Mouse (Mus musculus) limb, embryonic 14.5 days (tissue): ENCODE data around the gene Prkar1b. TPM values are rescaled to one million over a fixed set of nuclear protein-coding genes. Genes with fewer than 3 reads are reported as not detected.

Source experiments
- ATAC-seq: fragments of 200-750 bp; cut with Nextera tagmentation; 2 replicates; pipeline ENCODE4 v1.8.0; 2017; ENCODE audit warnings: low read depth, moderate number of reproducible peaks, moderate TSS enrichment; ENCODE audit not compliant: low FRiP score
- DNase-seq: peaks from one replicate; pipeline ENCODE4 v3.0.0-alpha.2; 2015; ENCODE audit warnings: low spot score
- H3K27ac ChIP-seq: fragments of 300-500 bp; sonication (generic); replicated peaks from 2 replicates; pipeline ENCODE4 v1.5.1; 2014; ENCODE audit warnings: low read depth, mild to moderate bottlenecking, low read length, moderate library complexity, mixed read lengths
- H3K27me3 ChIP-seq: fragments of 300-500 bp; sonication (generic); 2 replicates; pipeline ENCODE4 v1.6.1; 2014; ENCODE audit warnings: low read length, mixed read lengths; ENCODE audit not compliant: control insufficient read depth, insufficient read depth
- H3K36me3 ChIP-seq: fragments of 300-500 bp; sonication (generic); 2 replicates; pipeline ENCODE4 v1.6.1; 2014; ENCODE audit warnings: mild to moderate bottlenecking, low read length, moderate library complexity, mixed read lengths; ENCODE audit not compliant: control insufficient read depth, insufficient read depth
- H3K4me1 ChIP-seq: fragments of 300-500 bp; sonication (generic); 2 replicates; pipeline ENCODE4 v1.6.1; 2014; ENCODE audit warnings: antibody characterized with exemption, low read length, mixed read lengths; ENCODE audit not compliant: control insufficient read depth, insufficient read depth
- H3K4me2 ChIP-seq: fragments of 300-500 bp; sonication (generic); replicated peaks from 2 replicates; pipeline ENCODE4 v1.6.1; 2014; ENCODE audit warnings: low read depth, mild to moderate bottlenecking, low read length, moderate library complexity; ENCODE audit not compliant: severe bottlenecking
- H3K4me3 ChIP-seq: fragments of 300-500 bp; sonication (generic); replicated peaks from 2 replicates; pipeline ENCODE4 v1.5.1; 2014; ENCODE audit warnings: low read length
- H3K9ac ChIP-seq: fragments of 300-500 bp; sonication (generic); 2 replicates; pipeline ENCODE4 v1.6.1; 2014; ENCODE audit warnings: mild to moderate bottlenecking, low read depth, low read length, moderate library complexity; ENCODE audit not compliant: severe bottlenecking
- H3K9me3 ChIP-seq: fragments of 300-500 bp; sonication (generic); 2 replicates; pipeline ENCODE4 v1.6.1; 2016; ENCODE audit warnings: low read length; ENCODE audit not compliant: control insufficient read depth
- POLR2A ChIP-seq: fragments of 200-500 bp; IDR thresholded peaks from 2 replicates; pipeline ENCODE4 v1.8.0; 2012; ENCODE audit warnings: inconsistent platforms, mild to moderate bottlenecking, moderate library complexity, borderline replicate concordance; ENCODE audit not compliant: insufficient read depth, insufficient read length; ENCODE audit errors: extremely low read depth
- WGBS: fragments of 180-500 bp; shearing (Covaris S2); extraction: QIAGEN DNeasy Blood & Tissue Kit; methylation state at CpG from one replicate; pipeline ENCODE4 v1.1.7; 2014; 5-methylcytosine and 5-hydroxymethylcytosine counted together
- polyA plus RNA-seq, 2 experiments: library from polyadenylated mRNA; depleted of rRNA in 1 of 2; stranded (reverse) in 1 of 2; unstranded in 1 of 2; fragments of >200 nt; fragmentation: Nextera tagmentation in 1 of 2; extraction: Ambion mirVana in 1 of 2; gene quantifications; 2 replicates each; pipeline versions ENCODE4 v1.2.1 to v1.2.3; 2012 to 2014

Prkar1b gene
- polyA plus RNA-seq, 2 experiments, result 15.8 to 19.2 TPM

DNA sequence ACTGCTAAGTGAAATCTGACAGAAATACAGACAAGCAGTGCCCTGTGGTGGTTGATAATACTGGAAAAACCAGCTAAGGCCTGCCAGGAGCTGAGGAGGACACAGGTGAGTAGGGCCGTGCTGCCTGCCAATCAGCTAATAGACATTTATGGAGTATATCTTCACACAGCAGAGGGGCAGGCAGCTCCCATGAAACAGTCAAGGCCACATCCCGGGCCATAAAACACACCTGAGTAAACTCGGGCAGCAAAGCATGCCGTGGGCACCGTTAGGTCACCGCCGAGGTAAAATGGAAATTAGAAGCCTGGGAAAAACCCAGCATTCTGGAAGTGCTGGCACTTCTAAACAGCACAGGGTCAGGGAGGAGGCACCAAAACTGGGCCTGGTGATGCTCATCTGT, 75.8 kb downstream of the Prkar1b start:
- no peaks in the 10 kb centered on the region for H3K27me3 ChIP-seq
- H3K4me1 ChIP-seq, result peaks cover 29% of the 10 kb centered on the region
- H3K36me3 ChIP-seq, result no peaks in the 10 kb centered on the region
- DNase-seq (no peak), ATAC-seq (no peak)
- no peaks in the 10 kb centered on the region for H3K9me3 ChIP-seq
- TF ChIP-seq POLR2A, result no peak
- H3K27ac ChIP-seq, result no peak overlapping the region
- H3K4me3 ChIP-seq, result no peak overlapping the region
- H3K4me2 ChIP-seq, result no peak overlapping the region
- H3K9ac ChIP-seq, result no peak overlapping the region
- 72% methylated on average over 7 of the region's 7 CpGs for WGBS

DNA sequence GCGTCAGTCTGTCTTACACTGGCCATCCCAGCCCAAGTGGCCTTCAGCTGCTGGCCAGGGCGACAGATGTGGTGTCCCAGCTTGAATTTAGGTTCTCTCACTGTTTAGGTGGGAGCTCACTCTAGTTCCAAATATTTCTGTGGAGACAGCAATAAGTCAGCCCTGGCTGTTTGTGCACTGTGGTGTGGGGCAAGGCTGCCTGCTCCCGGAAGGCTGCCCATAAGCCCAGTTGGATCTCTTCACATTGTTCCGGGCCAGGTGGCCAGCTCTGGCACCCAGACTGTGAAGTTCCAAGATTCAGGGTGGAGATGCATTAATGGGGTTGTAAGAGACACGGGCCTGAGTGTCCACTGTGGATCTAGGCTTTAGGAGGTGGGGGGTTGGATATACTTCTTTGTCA, 76.9 kb downstream of the Prkar1b start:
- WGBS, result 85% methylated on average over 5 of the region's 5 CpGs
- TF ChIP-seq POLR2A, result no peak
- Histone ChIP-seq H3K9me3 (no peaks in the 10 kb centered on the region), H3K9ac (no peak overlapping the region), H3K36me3 (no peaks in the 10 kb centered on the region), H3K27ac (no peak overlapping the region), H3K4me3 (no peak overlapping the region), H3K4me2 (no peak overlapping the region), H3K4me1 (peaks cover 25% of the 10 kb centered on the region), H3K27me3 (no peaks in the 10 kb centered on the region)
- ATAC-seq (no peak), DNase-seq (no peak)

DNA sequence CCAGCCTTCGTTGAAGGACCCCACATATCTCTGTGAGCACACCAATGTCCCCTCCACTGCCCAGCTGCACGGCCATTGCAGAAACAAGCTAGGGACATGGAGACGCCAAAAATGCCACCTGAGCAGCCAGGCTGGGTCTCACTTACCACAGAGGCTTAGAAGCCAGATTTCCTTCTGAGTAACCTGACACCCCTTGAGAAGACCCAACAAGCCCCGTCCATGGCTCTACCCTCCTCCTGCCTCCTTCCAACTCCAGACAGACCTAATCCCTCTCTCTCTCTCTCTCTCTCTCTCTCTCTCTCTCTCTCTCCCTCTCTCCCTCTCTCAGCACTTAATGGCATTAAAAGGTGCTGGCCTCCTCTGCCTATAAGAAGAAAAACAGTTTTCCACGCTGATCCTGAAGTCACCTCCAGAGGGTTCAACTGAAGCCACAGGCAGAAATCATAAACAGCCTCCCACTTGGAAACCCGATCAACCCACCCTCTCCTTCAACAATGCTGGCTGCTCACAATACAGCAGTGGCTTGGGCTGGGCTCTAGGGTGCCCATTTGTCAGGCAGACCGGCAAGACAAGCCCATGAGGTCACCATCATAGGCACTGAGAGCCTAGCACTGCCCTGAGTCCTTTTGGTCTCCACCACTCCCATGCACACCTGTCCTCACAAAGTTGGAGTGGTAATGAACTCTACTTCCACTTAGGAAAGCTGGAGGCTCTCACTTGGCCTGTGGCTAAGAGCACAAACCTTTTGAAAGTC, 82.8 kb downstream of the Prkar1b start:
- Histone ChIP-seq H3K27ac (no peak overlapping the region), H3K9me3 (no peaks in the 10 kb centered on the region), H3K27me3 (no peaks in the 10 kb centered on the region), H3K9ac (no peak overlapping the region), H3K4me2 (no peak overlapping the region), H3K4me1 (peaks cover 12% of the 10 kb centered on the region), H3K4me3 (no peak overlapping the region), H3K36me3 (no peaks in the 10 kb centered on the region)
- DNase-seq, result no peak
- TF ChIP-seq POLR2A, result no peak
- WGBS, result 22% methylated on average over 7 of the region's 7 CpGs
- peak; percentile 65; the same call in 1 of the 2 replicates for ATAC-seq

DNA sequence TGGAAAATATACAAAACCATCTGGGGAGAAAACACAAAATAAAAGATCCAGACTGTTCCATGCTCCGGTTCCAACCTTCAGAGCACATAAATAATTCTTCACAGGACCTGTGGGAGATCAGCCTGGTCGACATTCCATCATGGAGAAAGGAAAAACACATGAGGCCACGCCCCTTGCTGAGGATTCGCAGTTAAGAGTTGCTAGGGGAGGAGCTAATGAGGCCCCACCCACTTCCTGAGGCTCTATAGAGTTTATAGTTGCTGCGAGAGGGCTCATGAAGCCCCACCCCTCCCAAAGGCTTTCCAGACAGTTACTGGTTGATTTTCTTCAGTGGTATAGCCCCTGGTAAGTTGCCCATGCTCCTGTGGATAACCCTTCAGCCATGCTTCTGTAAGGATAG, 85.2 kb downstream of the Prkar1b start:
- H3K36me3 ChIP-seq, result no peaks in the 10 kb centered on the region
- H3K27ac ChIP-seq, result no peak overlapping the region
- H3K9ac ChIP-seq, result no peak overlapping the region
- DNase-seq, result peak; percentile 47
- no peak overlapping the region for H3K4me2 ChIP-seq
- ATAC-seq, result peak; percentile 48; the same call in 1 of the 2 replicates
- peaks cover 12% of the 10 kb centered on the region for H3K4me1 ChIP-seq
- no peaks in the 10 kb centered on the region for H3K9me3 ChIP-seq
- WGBS, result 51% methylated on average over 5 of the region's 5 CpGs
- no peak overlapping the region for H3K4me3 ChIP-seq
- TF ChIP-seq POLR2A, result no peak
- no peaks in the 10 kb centered on the region for H3K27me3 ChIP-seq

DNA sequence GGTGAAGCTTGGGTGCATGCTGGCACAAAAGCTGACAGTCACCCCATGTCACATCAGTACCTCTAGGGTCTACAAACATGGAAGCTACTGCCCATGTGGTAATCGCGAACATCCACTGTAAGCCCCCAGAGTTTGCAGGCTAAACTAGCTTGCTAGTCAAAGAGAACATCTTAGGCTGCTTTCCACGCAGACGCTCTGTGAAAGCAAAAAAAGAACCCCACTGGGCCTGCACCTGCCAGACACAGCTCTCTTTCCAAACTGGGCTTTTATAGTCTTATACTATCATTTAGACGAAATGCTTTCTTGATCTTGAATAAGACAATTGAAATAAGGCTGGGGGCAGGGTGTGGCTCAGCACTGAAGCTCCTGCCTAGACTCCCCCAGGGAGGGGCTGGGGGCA, 88.1 kb downstream of the Prkar1b start:
- no peak for TF ChIP-seq POLR2A
- ATAC-seq (no peak), DNase-seq (no peak)
- H3K27me3 ChIP-seq, result no peaks in the 10 kb centered on the region
- H3K4me2 ChIP-seq, result no peak overlapping the region
- no peak overlapping the region for H3K27ac ChIP-seq
- no peaks in the 10 kb centered on the region for H3K9me3 ChIP-seq
- no peak overlapping the region for H3K4me3 ChIP-seq
- peaks cover 9% of the 10 kb centered on the region; the same call in 1 of the 2 replicates for H3K4me1 ChIP-seq
- H3K36me3 ChIP-seq, result no peaks in the 10 kb centered on the region
- H3K9ac ChIP-seq, result no peak overlapping the region
- 84% methylated on average over 5 of the region's 5 CpGs for WGBS

DNA sequence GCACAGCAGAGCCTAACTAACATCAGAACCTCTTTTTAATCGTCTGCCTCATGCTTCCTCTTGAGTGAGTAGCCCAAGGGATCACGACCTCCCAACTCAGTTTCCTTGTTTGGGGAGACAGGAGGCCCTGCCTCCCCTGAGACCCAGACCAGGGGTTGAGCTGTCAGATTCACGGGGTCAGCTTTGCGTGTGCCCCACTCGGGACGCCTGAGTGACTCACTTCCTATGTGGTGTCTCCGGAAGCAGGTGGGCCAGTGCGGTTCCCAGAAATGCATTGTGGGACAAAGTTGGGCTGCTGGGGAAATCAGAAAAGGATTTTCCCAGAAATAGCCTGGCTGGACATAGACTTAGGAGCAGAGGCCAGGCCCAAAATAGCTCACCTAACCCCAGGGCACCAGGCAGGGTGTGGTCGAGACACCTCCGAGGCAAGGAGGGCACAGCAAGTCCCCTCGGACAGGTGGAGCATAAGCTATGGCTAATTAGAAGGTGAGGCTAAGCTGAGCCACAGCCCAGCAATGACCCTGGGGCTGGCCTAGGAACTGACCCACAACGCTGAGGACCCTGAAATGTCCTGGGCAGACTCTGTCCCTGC, 89.2 kb downstream of the Prkar1b start:
- H3K36me3 ChIP-seq, result no peaks in the 10 kb centered on the region

More for the DNA sequence above, 89.2 kb downstream of the Prkar1b start:
- Histone ChIP-seq H3K4me2 (no peak overlapping the region), H3K4me1 (peaks cover 8% of the 10 kb centered on the region; the same call in 1 of the 2 replicates), H3K9me3 (no peaks in the 10 kb centered on the region), H3K27ac (no peak overlapping the region), H3K9ac (no peak overlapping the region), H3K4me3 (no peak overlapping the region), H3K27me3 (no peaks in the 10 kb centered on the region)
- ATAC-seq, result no peak
- WGBS, result 77% methylated on average over 12 of the region's 12 CpGs
- DNase-seq, result no peak
- TF ChIP-seq POLR2A, result no peak
